Mouse (Mus musculus) left cerebral cortex, postnatal 4 days (tissue): Measurements from ENCODE around the gene Casc3. TPM values are rescaled to one million over a fixed set of nuclear protein-coding genes. Genes with fewer than 3 reads are reported as not detected.

Experiments
- DNase-seq: peaks from one replicate; pipeline ENCODE4 v3.0.0-alpha.2; 2022
- intact Hi-C: fragments of 180-260 bp; cut with DNase I; formaldehyde crosslinking; loops from one replicate; pipeline ENCODE4 v1.15.1; 2025
- total RNA-seq, 2 experiments: library from RNA; stranded (reverse); gene quantifications; 2 replicates each; pipeline ENCODE4 v1.2.3; 2021

Gene Casc3
- total RNA-seq, 2 experiments from 2014 or later: 61.0 to 67.1 TPM

DNA sequence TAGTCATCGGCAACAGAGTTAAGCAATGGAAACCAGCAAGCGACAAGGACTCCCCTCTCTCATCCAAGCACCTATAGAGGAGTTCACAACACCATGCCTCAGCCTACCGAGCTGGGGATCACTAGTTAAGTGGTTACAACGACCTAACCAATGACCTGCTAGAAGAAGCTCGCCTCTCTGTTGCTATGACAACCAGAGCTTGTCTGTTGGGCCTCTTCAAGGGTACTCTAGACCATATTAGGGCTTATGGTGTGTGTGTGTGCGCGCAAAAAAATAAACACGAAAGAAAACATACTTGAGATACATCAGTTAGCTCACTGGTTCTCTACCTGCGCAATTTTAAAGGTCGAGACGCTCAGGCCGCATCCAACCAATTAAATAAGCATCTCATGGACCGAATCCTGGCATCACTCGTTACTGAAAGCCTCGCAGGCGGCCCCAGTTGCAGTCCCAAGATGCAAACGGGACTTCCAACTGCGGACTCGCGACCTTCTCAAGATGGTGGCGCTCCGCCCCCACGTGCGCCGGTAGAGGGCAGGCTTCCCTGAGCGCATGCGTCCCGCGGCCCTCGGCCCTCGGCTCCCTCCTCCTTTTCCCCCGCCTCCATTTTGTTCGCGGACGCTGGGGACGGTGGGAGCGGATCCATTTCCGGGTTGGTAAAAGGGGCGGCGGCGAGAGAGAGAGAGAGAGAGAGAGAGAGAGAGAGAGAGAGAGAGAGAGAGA, 58.5 kb downstream of the Casc3 start, which contains the start of gene Wipf2:
Wipf2 (plus strand) TSS at position 611 of the 723 bp plus-strand sequence.
- peak; percentile 98 for DNase-seq
- intact Hi-C loops: no loop called here

DNA sequence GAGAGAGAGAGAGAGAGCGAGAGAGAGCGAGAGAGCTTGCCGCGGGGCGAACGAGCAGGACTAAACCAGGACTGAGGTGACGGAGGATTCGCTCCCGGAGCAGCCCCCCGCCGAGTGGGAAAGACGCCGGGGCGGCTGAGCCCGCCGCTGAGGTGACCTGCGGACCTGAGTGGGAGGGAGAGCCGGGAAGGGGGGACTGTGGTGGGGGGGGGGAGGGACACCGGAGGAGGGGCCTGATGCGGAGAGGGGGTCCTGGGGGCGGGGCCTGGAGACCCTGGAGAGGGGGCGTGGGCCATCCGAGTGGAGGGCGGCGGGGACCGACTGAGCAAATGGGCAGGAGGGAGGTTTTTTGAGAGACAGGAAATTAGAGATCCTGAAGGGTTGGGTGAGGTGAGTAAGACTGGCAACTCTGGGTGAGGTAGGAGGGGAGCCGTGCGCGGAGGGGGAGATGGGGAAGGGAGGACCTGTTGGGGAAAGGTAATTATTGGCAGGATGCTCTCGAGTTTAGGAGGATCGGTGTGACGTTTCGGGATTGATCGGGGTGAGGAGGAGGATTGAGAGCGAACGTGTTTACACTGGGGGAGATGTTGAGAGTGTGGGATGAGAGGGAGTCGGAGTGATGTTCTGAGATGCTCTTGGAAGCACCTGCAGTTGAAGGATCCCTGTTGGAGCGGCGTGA, 59.2 kb downstream of the Casc3 start:
- intact Hi-C loops: no loop called here
- peak; percentile 88 for DNase-seq

DNA sequence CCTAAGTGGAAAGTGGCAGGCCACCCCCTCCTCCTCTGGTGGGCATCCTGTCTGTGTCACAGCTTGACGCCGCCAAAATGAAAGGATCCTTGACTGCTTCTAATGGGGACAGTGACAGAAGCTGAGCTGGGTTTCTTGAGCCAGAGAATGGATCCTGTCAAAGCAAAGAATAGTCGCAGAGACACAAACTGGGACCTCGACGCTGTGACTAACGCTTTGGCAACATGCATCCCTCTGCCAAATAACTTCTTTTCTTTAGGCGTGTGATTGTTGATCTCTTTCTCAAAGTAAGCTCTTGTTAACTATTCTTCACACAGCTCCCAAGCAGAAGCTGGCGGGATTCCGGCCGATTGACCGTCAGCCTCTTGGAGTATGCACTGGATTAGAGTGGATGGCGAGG, 62.6 kb downstream of the Casc3 start:
- DNase-seq: peak; percentile 73
- intact Hi-C loops: no loop called here

DNA sequence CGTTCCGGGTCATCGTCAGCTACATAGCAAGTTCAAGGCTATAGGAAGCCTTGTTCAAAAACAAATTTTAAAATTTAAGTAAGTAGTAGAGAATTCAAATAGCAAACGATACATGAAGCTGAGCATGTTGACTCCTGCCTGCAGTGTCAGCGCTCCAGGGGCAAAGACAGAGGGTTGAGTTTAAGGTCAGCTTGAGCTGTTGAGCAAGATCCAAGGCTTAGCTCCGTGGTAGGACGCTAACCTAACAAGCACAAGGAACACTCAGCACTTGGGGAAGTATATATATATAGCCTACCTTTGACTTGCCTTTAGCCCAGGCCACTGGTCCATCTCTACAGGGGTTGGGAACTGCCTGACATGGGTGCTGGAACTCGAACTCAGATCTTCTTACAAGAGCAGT, 65.2 kb downstream of the Casc3 start:
- intact Hi-C loops: no loop called here

DNA sequence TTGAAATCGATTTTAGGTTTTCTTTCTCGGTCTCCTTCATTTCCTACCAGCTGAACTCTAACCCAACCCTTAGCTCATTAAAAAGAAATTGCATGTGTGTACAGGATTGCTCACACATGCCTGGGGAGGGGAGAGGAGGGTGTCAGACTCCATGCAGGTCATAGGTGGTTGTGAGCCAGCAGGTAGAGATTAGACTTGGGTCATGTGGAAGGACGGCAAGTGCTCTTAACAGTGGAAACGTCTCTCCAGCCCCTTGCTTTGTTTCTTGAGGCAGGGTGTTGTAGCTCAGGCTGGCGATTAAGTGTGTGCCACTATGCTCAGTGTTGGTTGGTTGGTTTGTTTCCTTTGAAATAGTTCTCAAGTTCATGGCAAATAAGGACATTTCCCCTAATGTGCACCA, 66.1 kb downstream of the Casc3 start:
- intact Hi-C loops: no loop called here
- no peak for DNase-seq

More for the DNA sequence above, 65.2 kb downstream of the Casc3 start:
- DNase-seq: no peak

DNA sequence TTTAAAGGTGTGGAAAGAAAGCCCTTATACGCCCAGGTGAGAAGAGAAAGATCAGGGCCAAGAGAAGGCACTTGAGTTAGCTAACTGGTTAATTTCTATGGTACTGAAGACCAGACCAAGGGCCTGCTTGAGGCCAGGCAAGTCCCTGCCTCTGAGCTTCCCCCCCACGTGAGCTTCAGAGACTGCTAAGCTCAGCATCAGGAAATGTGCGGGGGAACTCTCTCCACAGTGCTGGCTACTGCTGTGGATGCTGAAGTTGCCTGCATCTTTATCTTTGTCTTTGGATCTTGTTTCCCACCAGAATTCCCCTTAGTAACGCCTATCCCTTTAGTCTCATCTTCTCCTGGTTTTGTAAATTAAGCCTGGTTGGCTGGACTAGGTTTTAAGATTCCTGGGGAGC, 66.7 kb downstream of the Casc3 start:
- DNase-seq: no peak
- intact Hi-C loops: no loop called here

DNA sequence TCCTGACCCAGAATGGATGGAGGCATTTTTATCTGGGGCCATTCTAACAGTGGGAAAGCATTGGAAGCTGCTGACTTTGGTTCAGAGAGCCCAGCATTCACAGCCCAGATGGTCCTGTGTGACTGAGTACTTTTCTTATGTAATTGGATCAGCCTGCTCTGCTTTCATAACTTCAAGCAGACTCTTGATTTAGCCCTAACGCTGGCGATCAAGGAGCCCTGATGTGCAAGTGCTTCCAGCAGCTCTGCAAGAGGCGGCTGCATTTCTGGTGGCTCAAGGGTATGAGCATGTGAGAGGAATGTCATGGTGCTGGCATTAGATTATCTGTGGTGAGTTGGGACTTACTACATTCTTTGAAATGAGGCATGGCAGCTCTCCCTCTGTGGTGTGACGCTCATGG, 67.3 kb downstream of the Casc3 start:
- intact Hi-C loops: no loop called here

DNA sequence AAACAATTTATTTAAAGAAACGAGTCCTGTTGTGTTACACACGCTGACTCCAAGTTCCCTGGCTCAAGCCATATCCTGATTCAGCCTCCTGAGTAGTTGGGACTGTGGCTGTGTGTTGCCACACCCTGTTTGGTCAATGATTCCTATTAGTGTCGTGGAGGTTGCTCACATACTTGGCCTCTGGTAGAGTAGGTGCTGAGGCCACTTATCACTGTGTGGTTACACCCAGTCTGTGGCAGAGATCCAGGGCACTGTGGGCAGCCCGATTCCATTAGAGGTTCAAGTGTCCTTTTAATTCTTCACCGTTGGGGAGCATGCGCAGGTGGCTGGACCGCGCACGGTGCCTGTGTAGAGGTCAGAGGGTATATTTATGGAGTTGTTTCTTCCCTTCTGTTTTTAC, 69.2 kb downstream of the Casc3 start:
- DNase-seq: no peak
- intact Hi-C loops: no loop called here

More for the DNA sequence above, 67.3 kb downstream of the Casc3 start:
- no peak for DNase-seq

DNA sequence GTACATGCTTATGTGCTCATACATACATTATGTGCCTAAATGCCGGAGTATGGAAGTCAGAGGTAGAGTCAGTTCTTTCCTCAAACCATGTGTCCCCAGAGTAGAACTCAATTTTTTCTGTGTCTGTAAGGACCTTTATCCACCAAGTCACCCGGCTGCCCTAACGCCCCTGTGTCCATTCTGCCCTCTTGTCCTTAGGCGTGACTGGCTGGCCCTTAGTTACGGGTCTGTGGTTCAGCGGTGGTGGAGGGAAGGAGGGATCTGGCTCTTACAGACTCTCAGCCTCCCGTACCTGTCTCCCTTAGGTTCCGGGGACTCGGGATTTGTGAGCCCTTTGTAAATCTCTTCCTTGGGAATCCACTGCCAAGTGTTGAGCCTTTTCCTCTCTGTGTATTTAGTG, 72.3 kb downstream of the Casc3 start:
- intact Hi-C loops: no loop called here
- no peak for DNase-seq

Other genes with a start within 250 kb of the Casc3 start
- 10 to 100 TPM; 60.7 to 64.9 TPM for gene Ormdl3, start 217.5 kb upstream of the Casc3 start, total RNA-seq
- not detected for gene Lrrc3c, start 206.6 kb upstream of the Casc3 start, total RNA-seq
- 10 to 100 TPM; 24.2 to 26.4 TPM for gene Gm12355, start 179.2 kb upstream of the Casc3 start, total RNA-seq
- not detected for gene Gsdma3, start 178.5 kb upstream of the Casc3 start, total RNA-seq
- not detected for gene Gsdma2, start 158.1 kb upstream of the Casc3 start, total RNA-seq
- not detected for gene Gsdma, start 140.6 kb upstream of the Casc3 start, total RNA-seq
- gene Psmd3, start 122.4 kb upstream of the Casc3 start, total RNA-seq: 100 to 1,000 TPM; 131 to 145 TPM
- not detected for gene Csf3, start 103.6 kb upstream of the Casc3 start, total RNA-seq
- 10 to 100 TPM; 96.8 to 99.4 TPM for gene Med24, start 75.5 kb upstream of the Casc3 start, total RNA-seq
- 1,000 to 10,000 TPM; 1,274 to 1,289 TPM for gene Thra, start 64.3 kb upstream of the Casc3 start, total RNA-seq
- 10 to 100 TPM; 31.9 TPM for gene Nr1d1, start 29.6 kb upstream of the Casc3 start, total RNA-seq
- gene Msl1, start 9.4 kb upstream of the Casc3 start, total RNA-seq: 100 to 1,000 TPM; 163 to 166 TPM
- gene Rapgefl1, start 31.9 kb downstream of the Casc3 start, total RNA-seq: 10 to 100 TPM; 87.3 to 91.8 TPM
- gene Wipf2, start 58.7 kb downstream of the Casc3 start, total RNA-seq: 10 to 100 TPM; 22.1 to 24.3 TPM
- 1 to 10 TPM; 1.4 to 1.8 TPM for gene Cdc6, start 102.9 kb downstream of the Casc3 start, total RNA-seq
- gene Rara, start 122.9 kb downstream of the Casc3 start, total RNA-seq: 10 to 100 TPM; 20.3 to 21.5 TPM
- gene Gjd3, start 178.1 kb downstream of the Casc3 start, total RNA-seq: 1 to 10 TPM; 2.2 to 3.4 TPM
- gene Top2a, start 219.3 kb downstream of the Casc3 start, total RNA-seq: 10 to 100 TPM; 28.2 to 28.4 TPM
- 10 to 100 TPM; 66.1 to 80.1 TPM for gene Igfbp4, start 236.3 kb downstream of the Casc3 start, total RNA-seq